Mouse (Mus musculus): Measurements from ENCODE around the gene Dnaja4.

- no peak for TF ChIP-seq CTCF (IDR thresholded peaks at IDR 0.05; ENCODE audit: borderline replicate concordance, extremely low read depth, insufficient read depth, insufficient read length)
- TF ChIP-seq POLR2A (IDR thresholded peaks at IDR 0.05; ENCODE audit: borderline replicate concordance, extremely low read depth, insufficient read depth, insufficient read length, poor library complexity, severe bottlenecking): no peak
Measured at GRCm38 (mm10) chr9:54745740-54746370, 47.2 kb downstream of the Dnaja4 start.
